Mouse (Mus musculus): ENCODE measurements around the gene Slc29a3.

Slc29a3 gene

GRCm38 (mm10) chr10:60670166-60670565 lies 82.4 kb downstream of the Slc29a3 start:
- DNase-seq (ENCODE audit: low read depth, low spot score) = no peak

- no peak for DNase-seq (ENCODE audit: low read depth, low spot score)
Measured at GRCm38 (mm10) chr10:60668591-60668990, 84.0 kb downstream of the Slc29a3 start.
